Mouse (Mus musculus) kidney, adult 9 months (tissue): ENCODE measurements around the gene Gorasp1.

Experiments used
- DNase-seq: peaks from one replicate; pipeline ENCODE4 v3.0.0; 2022

Gene Gorasp1

DNA sequence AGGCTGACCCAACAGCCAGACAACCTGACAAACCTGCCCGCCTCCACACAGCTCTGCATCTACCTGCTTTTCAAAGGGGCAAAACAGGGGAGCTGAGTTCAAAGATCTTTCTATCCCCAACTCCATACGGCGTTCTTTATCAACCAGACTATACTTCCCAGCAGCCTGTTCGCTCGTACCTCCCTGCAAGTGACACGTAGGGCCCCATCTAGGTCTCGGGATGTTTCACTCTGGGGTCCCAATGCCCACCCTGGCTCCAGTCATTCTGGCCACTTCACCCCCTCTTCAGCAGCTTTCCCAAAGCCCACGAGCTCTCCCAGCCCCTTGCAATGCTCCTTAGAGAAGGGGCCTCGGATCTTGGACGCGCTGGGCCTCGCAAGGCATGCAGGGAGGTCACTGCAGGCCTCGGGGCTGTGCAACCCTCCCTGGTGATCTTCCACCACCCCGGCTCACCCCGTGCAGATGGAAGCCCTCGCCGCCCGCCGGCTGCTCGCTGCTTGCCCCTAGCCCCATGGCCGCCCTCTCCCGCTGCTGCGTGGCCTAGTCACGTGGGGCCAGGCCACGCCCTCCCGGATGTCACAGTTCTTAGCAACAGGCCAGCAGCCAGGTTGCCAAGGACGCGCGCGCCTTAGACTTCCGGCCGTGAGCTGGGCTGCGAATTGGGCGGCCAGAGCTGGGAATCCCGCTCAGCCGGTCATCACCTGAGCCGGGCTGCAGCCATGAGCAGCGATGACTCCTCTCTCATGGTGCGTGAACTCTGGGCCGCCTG, at the start of gene Gorasp1, which contains the start of gene Ttc21a:
Gene Gorasp1 (minus strand): TSS at position 561 of the 769 bp plus-strand sequence.
Gene Ttc21a (plus strand): TSS at position 602 of the 769 bp plus-strand sequence.
- peak; percentile 97 for DNase-seq

DNA sequence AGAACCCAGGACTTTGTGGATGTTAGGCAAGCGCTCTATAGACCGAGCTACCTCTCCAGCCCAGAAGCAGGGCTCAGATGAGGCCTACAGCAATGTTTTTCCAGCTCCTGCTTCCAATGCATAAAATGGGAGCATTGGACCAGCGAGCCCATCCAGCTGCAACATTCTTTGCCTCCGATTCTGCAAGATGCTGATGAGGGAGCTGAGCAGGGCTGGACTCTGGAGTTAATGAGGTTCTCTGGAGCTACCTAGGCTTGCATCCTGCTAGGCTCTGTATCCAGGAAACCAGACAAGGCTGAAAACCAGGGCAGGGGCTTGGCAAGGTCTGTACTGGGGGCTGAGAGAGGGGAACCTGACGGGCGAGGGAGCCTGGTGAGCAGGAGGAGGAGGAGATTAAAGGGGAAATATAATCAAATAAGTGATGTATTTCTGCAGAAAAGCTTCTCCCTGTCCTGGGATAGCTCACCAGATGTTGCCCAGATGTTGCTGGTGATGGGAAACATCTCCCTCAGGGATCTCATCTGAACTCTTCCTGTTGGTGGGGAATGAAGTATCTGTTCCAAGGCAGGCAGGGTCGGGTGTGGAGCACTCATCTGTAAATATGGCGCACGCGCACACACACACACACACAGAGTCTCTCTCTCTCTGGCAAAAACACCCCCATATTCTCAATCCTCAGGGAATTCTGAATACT, 48.7 kb upstream of the Gorasp1 start:
- no peak for DNase-seq

DNA sequence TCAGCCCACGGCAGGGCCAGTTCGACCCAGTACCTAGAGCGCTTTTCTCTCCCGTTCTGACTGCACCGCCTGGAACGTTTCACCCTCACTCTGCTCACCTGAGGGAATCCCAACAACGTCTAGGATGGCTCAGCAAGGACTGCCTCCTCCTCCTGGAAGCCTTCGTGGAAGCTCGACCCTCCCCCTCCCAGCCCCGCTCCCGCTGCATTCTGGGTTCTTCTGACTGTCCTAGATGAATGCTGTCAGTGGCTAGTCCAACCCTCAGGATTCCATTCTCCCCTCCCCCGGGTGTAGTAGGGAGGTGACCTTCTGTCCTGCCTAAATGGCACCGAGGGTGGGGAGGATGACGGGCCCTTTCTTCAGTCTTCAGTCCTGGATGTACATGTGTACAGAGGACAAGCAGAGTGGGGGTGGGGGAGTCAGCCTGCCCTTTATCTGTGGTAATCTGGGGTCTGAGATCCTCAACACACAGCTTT, 47.2 kb upstream of the Gorasp1 start, which contains the start of gene Csrnp1:
Gene Csrnp1 (minus strand): TSS at position 123 of the 476 bp plus-strand sequence.
- DNase-seq, result no peak

DNA sequence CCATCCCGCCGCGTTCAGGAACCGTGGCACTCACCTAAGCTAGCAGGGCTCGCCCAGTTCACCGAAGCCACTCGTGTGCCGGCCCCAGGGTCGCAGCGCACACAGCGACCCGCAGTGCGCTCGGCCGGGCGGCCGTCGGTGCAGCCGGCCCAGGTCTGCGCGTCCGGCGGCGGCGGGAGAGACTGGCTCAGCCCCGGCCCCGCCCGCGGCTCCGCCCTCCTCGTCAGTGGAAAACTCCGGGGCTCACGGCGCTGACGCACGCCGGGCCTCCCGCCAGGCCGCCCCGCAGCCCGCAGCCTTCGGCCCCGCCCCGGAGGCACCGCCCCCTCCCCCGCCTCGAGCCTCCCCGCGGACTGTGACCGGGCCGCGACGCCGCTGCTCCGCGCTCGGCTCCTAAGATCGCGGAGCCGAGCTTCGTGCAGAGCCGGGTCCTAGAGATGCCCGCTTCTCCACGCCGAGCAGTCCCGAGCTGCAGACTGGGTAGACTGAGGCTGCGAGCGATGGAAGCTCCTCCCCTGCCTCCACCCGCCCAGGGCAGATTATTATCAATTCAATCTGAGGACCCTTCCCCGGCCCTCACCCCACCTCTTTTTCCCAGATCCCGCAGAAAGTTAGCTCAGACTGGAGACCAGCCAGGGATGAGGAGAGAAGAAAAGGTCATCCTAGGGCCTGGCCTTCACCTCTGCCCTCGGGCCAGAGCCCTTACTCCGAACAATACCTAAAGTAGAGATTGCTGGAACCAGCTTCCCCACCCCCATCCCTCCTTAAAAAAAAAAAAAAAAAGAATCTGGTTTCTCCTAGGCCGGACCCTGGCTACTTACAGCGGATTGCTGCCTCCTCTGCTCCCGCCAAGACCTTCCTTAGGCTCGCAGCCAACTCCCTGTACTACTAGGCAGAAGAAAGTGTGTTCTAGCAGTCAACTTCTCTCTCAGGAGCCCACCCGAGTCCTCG, 46.5 kb upstream of the Gorasp1 start:
- DNase-seq, result peak; percentile 92

DNA sequence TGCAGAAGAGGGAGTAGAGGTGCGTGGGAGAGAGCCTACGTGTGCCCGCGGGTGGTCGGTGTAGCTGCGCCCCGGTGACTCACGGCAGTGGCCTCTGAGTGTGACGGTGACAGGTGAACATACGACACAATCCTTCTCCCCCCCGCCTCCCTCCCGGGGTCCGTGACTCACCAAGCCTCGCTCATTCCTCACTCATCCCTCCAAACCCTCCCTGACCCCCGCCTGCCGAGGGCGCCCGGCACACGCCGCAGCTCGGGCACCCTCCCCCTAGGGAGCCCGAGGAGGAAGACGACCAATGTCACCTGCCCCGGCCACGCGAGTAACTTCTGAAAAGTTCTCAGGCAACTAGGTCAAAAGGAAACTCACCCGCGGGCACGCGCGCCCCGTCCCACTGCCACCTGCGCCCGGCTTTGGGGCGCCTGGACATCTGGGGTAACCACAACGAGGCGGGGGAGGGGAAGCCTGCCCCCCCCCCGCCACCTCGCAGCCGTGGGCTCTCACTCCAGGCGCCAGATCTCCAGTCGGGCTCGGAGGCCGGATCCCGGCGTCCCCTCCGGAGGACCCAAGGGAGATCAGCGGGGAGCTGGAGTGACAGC, 45.7 kb upstream of the Gorasp1 start:
- peak; percentile 68 for DNase-seq

DNA sequence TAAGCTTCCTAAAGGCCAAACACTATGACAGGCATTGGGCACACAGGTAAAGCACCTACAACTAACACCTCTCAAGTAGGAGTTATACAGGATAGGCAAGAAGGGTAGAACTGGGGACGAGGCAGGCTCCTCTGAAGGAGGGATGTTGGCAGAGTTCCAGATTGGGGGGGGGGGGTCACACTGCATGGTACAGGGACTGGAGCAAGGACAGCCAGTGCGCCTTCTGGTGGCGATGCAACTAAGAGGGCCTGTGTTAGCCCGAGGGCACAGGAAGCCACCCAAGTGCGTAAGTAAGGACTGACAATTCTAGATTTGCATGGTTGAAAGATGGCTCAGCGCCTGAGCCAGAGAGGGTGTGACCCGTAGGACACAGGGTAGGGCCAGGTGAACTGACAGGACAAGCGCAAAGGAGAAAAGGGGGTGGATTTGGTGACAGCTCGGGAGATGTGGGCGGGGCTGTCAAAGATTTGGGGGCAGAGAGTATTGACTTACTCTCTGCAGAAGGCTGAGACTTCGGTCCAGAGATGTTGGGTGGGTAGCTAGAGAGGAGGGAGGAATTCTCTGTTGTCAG, 45.0 kb upstream of the Gorasp1 start:
- peak; percentile 82 for DNase-seq

DNA sequence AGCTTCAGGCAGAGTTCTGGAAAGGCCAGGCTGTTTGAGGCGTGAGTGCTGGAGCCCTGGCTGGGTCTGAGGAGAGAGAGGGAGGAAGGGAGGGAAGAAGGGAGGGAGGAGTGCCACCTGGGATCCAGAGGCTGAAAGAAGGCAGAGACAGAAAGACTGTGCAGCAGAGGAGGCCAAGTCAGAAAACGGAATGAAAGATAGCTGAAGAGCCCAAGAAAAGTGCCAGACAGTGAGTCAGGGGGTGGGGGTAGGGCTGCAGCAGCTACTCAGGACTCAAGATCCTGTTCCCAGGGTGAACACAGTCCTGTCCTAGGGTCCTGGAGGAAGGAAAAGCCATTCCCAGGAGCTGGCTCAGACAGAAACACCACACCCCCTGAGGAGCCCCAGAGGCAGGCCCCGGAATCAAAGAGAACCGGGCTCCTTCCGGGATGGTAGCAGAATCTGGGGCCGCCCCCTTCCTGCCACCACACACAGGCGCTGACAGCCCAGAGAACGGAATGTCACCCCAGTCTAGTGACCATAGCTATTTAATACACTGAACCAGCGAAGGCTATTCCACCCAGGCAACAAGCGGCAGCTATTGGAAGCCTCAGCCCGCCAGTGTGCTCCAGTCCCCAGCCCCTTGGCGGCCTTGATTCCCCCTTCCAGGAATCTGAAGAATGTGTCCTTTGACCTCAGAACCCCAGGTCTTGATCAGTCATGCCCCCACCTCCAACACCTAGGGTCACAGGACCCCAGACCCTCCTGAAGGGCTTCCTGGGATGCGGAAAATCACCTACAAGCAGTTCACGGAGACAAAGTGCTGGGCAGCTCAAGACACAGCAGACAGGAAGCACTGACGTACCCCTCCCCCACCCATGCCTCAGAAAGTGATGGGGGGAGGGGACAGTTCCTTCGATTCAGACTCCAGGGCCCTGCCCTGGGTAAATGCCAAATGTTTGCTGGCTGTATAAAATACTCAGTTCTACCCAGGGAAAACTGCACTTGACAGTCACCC, 44.1 kb upstream of the Gorasp1 start:
- DNase-seq, result peak; percentile 86

DNA sequence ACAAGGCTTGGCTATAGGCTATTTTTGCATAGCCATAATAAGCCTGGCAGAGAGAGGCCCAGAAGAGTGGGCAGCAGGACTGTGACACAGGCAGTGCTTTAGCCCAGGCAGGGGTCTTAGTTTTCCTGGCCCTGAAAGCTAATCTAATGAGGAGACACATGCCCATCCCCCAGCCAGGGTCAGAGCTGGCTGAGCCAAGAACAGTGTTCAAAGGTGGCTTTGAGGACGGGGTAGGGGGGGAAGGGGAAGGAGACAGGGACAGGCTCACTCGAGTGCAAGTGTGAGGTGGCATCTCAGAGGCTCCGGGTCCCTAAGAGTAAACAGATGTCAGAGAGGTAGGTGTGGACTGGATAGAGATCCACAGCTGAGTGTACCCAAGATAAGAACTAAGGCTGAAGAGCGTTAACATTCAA, 43.4 kb upstream of the Gorasp1 start:
- peak; percentile 64 for DNase-seq

DNA sequence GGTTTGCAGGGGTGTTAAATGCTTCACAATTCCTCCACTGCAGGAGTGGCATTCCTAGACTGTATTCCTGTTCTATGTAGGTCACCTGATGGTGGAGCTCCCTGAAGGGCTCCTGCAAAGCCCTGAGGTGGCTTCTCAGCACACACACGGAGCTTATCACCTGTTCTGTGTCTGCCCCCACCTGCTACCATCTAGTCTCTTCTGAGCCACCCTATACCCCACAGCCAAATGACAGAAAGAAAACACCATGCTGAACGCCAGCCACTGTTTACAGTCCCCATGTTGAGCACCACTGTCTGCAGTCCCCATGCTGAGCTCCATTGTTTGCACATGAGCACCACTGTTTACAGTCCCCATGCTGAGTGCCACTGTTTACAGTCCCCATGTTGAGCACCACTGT, 42.4 kb upstream of the Gorasp1 start:
- no peak for DNase-seq

DNA sequence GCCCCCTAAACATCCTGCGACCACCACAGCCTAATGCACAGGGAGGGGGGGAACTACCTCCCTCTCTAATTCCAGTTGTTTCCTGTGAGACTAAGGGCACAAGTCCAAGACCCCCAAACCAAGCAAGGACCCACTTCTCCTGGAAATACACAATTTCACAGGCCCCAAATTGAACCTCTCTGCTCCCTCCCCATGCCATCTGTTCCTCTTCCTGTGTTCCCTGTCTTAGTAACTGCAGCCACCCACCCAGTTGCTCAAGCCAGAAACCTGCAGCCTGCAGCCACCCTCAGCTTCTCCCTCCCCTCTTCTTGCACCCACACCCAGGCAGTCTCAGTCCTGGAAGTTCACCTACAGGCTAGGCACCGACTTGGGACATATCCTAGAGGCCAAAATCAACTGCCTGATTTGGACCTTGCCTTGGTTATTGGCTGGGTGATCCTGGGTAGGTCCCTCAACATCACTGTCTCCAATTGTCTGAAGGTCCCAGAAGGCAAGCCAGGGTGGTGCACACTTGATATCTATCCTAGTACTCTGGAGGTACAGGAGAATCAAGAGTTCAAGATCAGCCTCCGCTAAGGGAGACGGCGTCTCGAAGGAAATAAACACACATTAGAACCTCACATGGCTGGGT, 41.6 kb upstream of the Gorasp1 start:
- DNase-seq, result no peak

DNA sequence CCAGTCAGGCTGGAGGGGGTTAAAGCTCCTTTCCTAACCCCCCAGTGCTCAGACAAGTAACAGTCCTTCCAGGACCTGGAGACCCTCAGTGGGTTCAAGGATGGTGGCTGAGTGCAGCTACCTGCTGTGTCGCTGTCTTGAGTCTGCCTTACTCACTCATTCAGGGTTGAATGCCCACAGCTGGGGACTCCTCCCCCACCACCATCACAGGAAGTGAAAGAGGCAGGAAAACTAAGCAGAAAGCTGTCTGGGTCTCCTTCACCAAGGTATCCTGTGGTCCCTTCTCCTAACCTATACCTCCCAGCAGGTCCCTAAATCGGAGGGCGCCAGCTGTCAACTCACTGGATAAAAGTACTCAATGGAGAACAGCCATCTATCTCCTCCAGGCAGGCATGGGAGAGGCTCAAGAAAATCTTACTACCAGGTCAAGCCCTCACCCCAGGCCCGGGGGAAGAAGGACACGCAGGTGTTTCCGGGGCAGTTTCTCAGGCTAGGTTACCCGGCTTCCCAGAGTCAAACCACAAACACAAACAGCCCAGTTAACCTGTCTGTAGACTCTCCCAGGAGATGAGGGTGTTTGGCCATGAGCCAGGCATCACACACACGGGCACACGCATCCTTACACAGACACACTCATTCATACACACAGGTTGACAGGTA, 40.9 kb upstream of the Gorasp1 start:
- no peak for DNase-seq

DNA sequence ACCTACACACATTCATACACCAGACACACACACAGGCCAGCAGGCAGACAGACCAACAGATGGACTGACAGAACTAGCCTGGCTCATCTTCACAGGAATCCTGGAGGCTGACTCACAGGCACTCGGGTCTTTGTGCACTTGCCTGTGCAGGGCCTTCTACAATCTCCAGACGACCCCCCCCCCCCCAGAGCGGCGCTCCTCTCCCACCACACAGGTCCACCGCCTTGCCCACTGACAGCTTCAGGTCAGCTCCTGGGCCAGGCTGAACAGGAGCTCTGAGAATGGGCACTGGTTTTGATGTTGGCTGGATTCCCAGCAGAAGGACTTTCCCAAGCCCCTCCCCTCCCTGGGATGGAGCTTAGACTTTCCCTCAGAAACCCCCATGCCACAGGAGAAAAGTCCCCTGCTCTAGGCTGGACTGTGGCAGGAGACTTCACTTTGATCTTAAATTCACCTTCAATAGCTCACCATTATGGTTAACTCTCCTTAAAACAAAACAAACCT, 40.2 kb upstream of the Gorasp1 start:
- DNase-seq, result no peak

DNA sequence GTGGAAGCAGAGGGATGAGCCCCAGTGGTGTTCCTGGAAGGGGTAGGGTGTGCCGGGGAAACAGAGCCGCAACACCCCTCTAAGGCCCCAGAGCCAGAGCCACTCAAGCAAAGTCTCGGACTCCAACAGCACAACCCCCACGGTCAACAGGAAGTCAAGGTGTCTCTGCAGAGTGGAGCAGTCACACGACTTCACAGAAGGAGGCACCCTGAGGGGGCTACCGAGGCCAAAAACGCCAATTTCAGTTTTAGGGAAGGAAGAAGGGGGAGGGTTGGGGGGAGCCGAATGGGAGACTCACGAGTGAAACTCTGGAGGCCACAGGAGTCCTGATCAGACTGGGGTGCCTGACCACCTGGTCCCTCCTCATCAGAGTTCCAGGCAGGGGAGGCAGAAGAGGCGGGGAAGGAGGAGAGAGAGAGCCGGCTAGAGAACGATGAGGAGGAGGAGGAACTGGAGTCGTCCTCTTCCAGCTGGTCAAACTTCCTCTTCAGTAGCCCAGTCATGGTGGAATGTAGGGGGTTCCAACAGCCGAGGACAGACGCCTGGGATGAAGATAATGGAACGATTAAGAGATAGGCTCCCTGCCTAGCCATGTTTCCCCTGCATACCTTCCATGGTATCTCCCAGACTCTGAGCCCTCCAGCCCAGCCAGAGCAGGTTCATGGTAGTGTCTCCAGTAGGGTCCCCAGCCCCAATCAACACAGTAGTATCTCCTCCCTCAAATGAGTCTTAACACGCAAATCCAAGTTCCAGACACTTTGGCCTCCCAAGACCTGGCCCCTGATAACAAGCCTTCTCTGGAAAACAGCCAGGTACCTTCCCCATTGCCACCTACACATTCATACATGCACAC, 39.6 kb upstream of the Gorasp1 start:
- no peak for DNase-seq

DNA sequence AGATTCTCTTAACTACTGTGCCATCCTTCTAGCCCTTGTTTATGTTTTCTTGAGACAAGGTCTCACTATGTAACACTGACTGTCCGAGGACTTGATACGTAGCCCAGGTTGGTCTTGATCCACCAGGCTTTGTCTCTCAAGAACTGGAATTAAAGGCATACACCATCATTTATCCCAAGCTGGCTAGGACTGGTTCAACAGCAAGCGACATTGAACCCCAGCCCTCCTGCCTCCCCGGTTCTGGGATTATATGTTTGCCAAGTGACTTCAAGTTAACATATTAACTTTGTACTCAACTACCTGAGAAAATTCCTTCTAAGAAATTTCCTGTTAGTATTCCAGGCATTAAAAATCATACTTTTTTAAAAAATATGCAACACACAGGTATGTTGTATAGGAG, 37.9 kb upstream of the Gorasp1 start:
- DNase-seq, result peak; percentile 66

DNA sequence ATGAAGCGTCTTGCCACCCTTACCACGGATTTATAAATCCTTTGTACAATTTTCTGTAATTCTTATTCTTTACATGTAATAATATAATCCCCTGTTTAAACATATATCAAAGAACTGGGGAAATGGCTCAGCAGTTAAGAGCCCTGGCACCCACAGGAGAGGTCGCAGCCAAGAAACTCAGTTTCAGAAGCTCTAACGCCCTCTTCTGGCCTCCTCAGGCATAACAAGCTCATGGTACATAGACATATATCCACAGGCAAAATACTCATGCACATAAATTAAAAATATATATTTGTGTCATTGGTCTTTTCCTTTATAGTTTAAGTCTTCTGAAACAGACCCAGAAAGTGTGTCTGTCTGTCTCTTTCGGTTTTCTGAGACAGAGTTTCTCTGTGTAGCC, 37.2 kb upstream of the Gorasp1 start:
- no peak for DNase-seq

DNA sequence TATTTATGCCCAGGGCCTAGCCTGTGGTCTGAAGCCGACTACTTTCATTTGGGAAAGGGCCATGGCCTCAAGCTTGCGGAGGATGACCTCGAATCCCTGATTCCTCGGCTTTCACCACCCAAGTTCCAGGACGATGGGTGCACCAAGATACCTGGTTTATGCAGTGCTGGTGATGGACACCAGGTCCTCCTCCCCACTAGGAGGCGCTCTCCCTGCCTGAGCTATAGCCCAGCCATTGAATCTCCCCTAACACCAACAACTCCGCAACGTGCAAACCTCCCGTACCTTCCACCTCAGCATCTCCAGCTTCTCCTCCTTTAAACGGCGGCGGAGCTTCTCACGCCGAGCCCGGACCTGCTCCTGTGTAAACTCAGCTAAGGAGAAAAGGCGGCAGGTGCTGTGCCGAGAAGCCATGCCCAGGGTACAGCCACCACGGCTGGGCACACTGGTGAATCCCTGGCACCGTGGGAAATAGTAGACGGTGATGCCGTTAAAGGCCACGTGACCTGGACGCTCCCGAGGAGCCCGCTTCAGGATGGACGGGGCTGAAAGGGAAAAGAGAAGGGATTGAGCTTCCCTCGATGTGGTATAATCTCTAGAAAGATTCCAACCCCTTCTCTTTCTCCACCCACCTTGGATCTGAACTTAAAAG, 36.6 kb upstream of the Gorasp1 start:
- DNase-seq, result no peak

DNA sequence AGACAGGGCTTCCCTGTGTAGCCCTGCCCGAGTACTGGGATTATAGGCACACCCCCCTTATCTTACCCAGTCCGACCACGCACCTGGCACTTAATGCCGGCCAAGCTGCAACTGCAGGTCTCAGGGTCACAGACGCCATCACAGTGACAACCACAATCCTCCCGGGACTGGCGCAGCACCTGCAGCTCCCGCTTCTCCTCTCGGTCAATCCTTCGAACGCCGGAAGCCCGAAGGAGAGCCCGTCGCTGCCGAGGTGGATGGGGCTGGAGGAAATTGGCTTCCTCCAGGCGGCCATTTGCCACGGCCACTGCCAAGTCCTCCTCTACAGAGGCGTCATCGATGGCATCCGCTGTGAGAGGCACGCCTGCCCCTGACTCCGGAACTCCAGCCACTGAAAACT, 35.9 kb upstream of the Gorasp1 start:
- DNase-seq, result no peak

DNA sequence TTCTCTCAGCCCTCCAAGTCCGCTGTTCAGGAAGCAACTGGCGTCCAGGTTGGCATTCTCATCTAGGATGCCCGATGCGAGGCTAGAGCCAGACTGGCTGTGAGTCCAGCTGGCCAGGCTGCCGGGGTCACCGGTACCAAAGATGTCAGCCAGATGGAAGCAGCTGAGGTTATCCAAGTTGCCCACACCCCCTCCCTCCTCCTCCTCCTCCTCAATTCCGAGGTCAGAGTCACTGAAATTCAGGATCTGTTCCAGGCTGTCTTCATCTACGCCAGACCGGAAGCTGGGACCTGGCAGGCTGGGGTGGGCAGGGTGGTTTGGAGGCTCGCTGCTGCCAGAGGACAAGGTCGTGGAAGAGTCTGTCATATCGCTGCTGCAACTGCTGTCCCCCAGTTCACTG, 35.2 kb upstream of the Gorasp1 start:
- DNase-seq, result no peak
